Mouse (Mus musculus): ENCODE results near the gene Ddx11.

- TF ChIP-seq CTCF (IDR thresholded peaks at IDR 0.05; ENCODE audit: low read depth) (no peak), EP300 (IDR thresholded peaks at IDR 0.05; ENCODE audit: low read depth) (no peak)
Observed at GRCm38 (mm10) chr17:66112166-66112565, 11.2 kb upstream of the Ddx11 start.
